Mouse (Mus musculus) small intestine, adult 2 months (tissue): ENCODE measurements around the gene Med26. TPM values are rescaled to one million over a fixed set of nuclear protein-coding genes. Genes with fewer than 3 reads are reported as not detected.

Experiments
- H3K27ac ChIP-seq: fragments of 200-500 bp; 2 replicates; pipeline ENCODE4 v1.5.1; 2012; ENCODE audit warnings: low read depth, low read length, control low read depth, inconsistent platforms; ENCODE audit not compliant: insufficient read depth
- H3K27me3 ChIP-seq: fragments of 200-500 bp; 2 replicates; pipeline ENCODE4 v1.6.1; 2012; ENCODE audit warnings: mild to moderate bottlenecking, moderate library complexity, low read length, inconsistent platforms; ENCODE audit not compliant: control insufficient read depth, insufficient read depth
- H3K36me3 ChIP-seq: fragments of 200-500 bp; 2 replicates; pipeline ENCODE4 v1.6.1; 2012; ENCODE audit warnings: mild to moderate bottlenecking, low read length, control low read depth, inconsistent platforms; ENCODE audit not compliant: control insufficient read depth, insufficient read depth
- H3K4me1 ChIP-seq: fragments of 200-500 bp; 2 replicates; pipeline ENCODE4 v1.6.1; 2012; ENCODE audit warnings: low read length, inconsistent platforms, mixed read lengths; ENCODE audit not compliant: control insufficient read depth, insufficient read depth, insufficient read length
- H3K4me3 ChIP-seq: fragments of 200-500 bp; 2 replicates; pipeline ENCODE4 v1.5.1; 2012; ENCODE audit warnings: low read depth, mild to moderate bottlenecking, control low read depth, inconsistent platforms, low read length, moderate library complexity
- CTCF ChIP-seq: fragments of 200-500 bp; IDR thresholded peaks from 2 replicates; pipeline ENCODE4 v1.5.1; 2012; ENCODE audit warnings: low read depth, mild to moderate bottlenecking, control low read depth, inconsistent platforms, low read length, moderate library complexity, mixed read lengths; ENCODE audit not compliant: insufficient replicate concordance, insufficient read length; ENCODE audit errors: extremely low read depth
- POLR2A ChIP-seq: fragments of 200-500 bp; IDR thresholded peaks from 2 replicates; pipeline ENCODE4 v1.6.1; 2012; ENCODE audit warnings: low read depth, mild to moderate bottlenecking, control low read depth, inconsistent platforms, low read length, moderate library complexity
- WGBS: fragments of 180-500 bp; shearing (Covaris S2); methylation state at CpG from one replicate; pipeline ENCODE4 v1.1.7; 2018; 5-methylcytosine and 5-hydroxymethylcytosine counted together
- polyA plus RNA-seq: library from polyadenylated mRNA; depleted of rRNA; stranded (reverse); fragments of >200 nt; gene quantifications from 2 replicates; pipeline ENCODE4 v1.2.3, GENCODE M21; 2012

Med26 gene
- polyA plus RNA-seq, 1 experiment, result 15.1 TPM

DNA sequence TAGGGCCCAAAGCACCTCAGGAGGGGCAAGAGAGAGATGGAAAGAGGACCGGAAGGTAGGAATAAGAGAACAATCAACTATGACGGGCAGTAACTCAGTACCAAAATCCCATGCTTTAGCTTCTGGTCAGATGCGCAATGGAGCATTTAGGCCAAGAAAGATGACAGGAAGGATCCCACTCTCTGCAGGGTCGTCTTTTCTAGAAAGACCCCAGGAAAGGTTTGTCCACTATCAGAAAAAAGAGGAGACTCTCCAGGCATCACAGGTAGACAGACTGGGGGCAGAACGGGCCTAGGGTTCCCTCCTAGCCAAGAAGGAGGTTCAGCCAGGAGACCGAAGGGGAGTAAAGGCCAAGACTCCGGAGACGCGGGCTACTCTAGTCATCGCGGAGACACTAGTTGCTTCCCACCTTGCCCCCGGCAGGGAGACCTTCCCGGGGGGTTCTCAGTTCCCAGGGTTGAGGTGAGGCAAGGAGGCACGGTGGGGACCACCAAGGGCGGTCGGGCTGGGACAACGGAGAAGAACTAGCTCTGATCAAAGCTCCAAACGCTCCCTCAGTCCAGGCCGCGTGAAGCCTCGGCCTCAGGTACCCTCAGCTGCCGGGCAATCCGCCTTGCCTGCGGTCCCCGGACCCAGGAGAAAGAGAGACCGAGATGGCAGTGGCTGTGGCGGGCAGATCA is 808 bp downstream of the Med26 start:
- H3K27ac ChIP-seq, result no peak overlapping the region

GRCm38 (mm10) chr8:72539234-72539633 is 8.8 kb downstream of the Med26 start:
- Histone ChIP-seq H3K27ac (no peak overlapping the region), H3K36me3 (no peaks in the 10 kb centered on the region), H3K4me1 (no peaks in the 10 kb centered on the region), H3K4me3 (no peak overlapping the region), H3K27me3 (no peaks in the 10 kb centered on the region)
- peak; percentile 23; the same call in 1 of the 2 replicates for TF ChIP-seq CTCF
- no peak for TF ChIP-seq POLR2A

More for the DNA sequence above, 808 bp downstream of the Med26 start:
- H3K36me3 ChIP-seq, result no peaks in the 10 kb centered on the region
- peak overlapping the region; percentile 79 for H3K4me3 ChIP-seq
- 2% methylated on average over 27 of the region's 27 CpGs for WGBS
- no peaks in the 10 kb centered on the region; the same call in 1 of the 2 replicates for H3K4me1 ChIP-seq
- H3K27me3 ChIP-seq, result no peaks in the 10 kb centered on the region
- TF ChIP-seq CTCF (no peak), POLR2A (no peak)

DNA sequence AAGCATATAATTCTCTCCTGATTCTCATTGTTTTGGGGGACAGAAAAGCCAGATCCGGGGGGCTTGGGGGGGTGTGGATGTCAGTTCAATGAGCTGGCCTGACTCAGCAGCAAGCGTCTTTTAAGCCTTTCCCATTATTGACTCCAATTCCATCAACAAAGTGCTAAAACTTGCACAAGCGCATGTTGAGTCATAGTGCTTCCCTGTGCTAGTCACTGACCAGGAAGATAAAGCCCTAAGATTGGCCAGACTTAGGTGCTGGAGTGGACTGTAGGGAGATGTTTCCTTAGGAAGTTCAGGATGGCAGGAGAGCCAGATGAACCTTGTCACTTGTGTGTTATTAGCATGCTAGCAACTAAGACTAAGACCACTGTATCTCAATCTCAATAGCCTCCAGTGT is 13.2 kb downstream of the Med26 start:
- H3K27ac ChIP-seq, result no peak overlapping the region
- TF ChIP-seq CTCF, result no peak
- no peak for TF ChIP-seq POLR2A
- 93% methylated on average over 3 of the region's 3 CpGs for WGBS
- H3K36me3 ChIP-seq, result no peaks in the 10 kb centered on the region; the same call in 1 of the 2 replicates
- H3K4me3 ChIP-seq, result no peak overlapping the region
- H3K27me3 ChIP-seq, result no peaks in the 10 kb centered on the region
- no peaks in the 10 kb centered on the region for H3K4me1 ChIP-seq

DNA sequence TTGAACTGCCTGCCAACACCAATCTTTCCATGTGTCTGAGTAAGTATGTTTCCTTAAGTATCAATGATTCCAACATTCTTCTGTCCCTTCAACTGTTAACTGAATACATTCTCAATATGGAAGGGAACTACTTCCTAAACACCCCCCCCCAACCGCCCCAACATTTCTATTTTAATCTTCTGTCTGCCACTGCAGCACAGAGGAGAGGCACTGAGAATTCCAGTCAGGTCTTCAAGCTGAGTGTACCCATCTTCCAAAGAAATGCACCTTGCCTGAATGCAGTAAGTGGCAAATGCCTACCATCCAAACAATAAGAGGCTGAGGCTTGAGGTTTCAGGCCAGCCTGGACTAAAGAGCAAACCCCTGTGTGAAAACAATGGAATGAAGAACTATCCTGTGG is 16.0 kb downstream of the Med26 start:
- 90% methylated on average over 1 of the region's 1 CpGs for WGBS
- Histone ChIP-seq H3K4me3 (no peak overlapping the region), H3K27ac (no peak overlapping the region), H3K4me1 (no peaks in the 10 kb centered on the region), H3K27me3 (no peaks in the 10 kb centered on the region), H3K36me3 (no peaks in the 10 kb centered on the region; the same call in 1 of the 2 replicates)
- TF ChIP-seq CTCF (no peak), POLR2A (no peak)

GRCm38 (mm10) chr8:72521888-72522287 is 26.2 kb downstream of the Med26 start:
- Histone ChIP-seq H3K4me3 (no peak overlapping the region), H3K36me3 (no peaks in the 10 kb centered on the region)
- no peak for TF ChIP-seq POLR2A

DNA sequence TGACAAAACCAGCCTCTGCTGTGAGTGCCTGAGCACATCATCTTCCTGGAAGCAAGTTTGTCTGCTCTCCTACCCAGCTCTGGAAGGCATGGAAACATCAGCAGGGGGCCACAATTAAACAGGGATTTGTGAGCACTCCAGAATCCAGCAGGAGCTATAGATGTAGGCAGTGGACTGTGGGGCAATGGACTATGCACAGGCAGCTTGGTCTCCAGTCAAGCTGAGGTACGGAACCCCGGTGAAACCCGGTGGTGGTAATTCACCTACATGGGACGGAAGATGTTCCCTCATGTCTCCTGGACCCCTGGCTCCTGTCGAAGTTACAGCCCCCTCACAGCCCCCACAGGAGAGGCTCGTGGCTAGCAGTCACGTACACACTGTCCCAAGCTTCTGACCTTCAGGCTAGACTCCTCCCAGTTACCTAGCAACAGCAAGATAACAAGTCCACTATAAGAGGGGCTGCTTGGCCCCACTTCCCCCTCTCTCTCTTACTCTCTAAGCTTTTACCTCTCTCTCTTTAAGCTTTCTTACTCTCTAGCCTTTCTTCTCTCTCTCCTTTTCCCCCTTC is 30.6 kb downstream of the Med26 start:
- TF ChIP-seq CTCF (no peak), POLR2A (no peak)
- 73% methylated on average over 7 of the region's 7 CpGs for WGBS
- no peaks in the 10 kb centered on the region for H3K27me3 ChIP-seq

More at GRCm38 (mm10) chr8:72521888-72522287, 26.2 kb downstream of the Med26 start:
- H3K27me3 ChIP-seq, result no peaks in the 10 kb centered on the region
- no peaks in the 10 kb centered on the region for H3K4me1 ChIP-seq
- H3K27ac ChIP-seq, result no peak overlapping the region

DNA sequence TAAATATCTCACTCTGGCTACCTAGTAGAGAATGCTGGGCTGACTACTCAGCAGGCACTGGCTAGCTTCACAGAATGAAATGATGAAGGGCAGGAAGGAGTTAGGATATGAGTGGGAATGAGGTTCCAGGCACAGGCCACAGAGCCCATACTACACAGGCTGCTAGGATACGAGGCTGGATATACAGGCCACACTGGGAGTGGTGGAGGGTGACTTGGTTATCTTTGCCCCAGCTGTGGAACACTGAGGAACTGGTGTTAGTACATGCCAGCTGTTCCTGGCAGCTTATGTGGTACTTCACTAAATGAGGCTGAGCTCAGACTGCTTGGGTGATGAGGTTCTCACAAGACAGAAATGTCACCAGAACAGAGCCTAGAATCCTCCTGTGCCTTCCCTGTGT is 34.9 kb downstream of the Med26 start:
- no peak overlapping the region for H3K4me3 ChIP-seq
- H3K27me3 ChIP-seq, result no peaks in the 10 kb centered on the region
- H3K4me1 ChIP-seq, result peaks cover 3% of the 10 kb centered on the region; the same call in 1 of the 2 replicates
- TF ChIP-seq POLR2A (no peak), CTCF (no peak)
- 71% methylated on average over 1 of the region's 1 CpGs for WGBS
- no peak overlapping the region for H3K27ac ChIP-seq
- H3K36me3 ChIP-seq, result no peaks in the 10 kb centered on the region

More for the DNA sequence above, 30.6 kb downstream of the Med26 start:
- no peak overlapping the region for H3K27ac ChIP-seq
- no peaks in the 10 kb centered on the region for H3K4me1 ChIP-seq
- H3K36me3 ChIP-seq, result no peaks in the 10 kb centered on the region
- H3K4me3 ChIP-seq, result no peak overlapping the region
